Mouse (Mus musculus) forebrain, embryonic 12.5 days (tissue): ENCODE measurements around the gene Lrrc1. TPM values are rescaled to one million over a fixed set of nuclear protein-coding genes. Genes with fewer than 3 reads are reported as not detected.
"Not testable (repeated sequence)": the region's sequence is repeated elsewhere in the genome, so short reads cannot be mapped to it uniquely, and the experiment has no call there.

Experiments
- ATAC-seq: fragments of 200-750 bp; cut with Nextera tagmentation; 2 replicates; pipeline ENCODE4 v1.8.0; 2017; ENCODE audit warnings: moderate TSS enrichment; ENCODE audit not compliant: low FRiP score
- H3K27ac ChIP-seq: fragments of 300-500 bp; sonication (generic); 2 replicates; pipeline ENCODE4 v1.5.1; 2016; ENCODE audit warnings: mild to moderate bottlenecking
- H3K27me3 ChIP-seq: fragments of 300-500 bp; sonication (generic); 2 replicates; pipeline ENCODE4 v1.6.1; 2016; ENCODE audit warnings: mild to moderate bottlenecking
- H3K36me3 ChIP-seq: fragments of 300-500 bp; sonication (generic); replicated peaks from 2 replicates; pipeline ENCODE4 v1.6.1; 2016; ENCODE audit warnings: mild to moderate bottlenecking
- H3K4me1 ChIP-seq: fragments of 300-500 bp; sonication (generic); 2 replicates; pipeline ENCODE4 v1.6.1; 2016
- H3K4me2 ChIP-seq: fragments of 300-500 bp; sonication (generic); 2 replicates; pipeline ENCODE4 v1.6.1; 2016; ENCODE audit warnings: mild to moderate bottlenecking, moderate library complexity
- H3K4me3 ChIP-seq: fragments of 300-500 bp; sonication (generic); replicated peaks from 2 replicates; pipeline ENCODE4 v1.5.1; 2016; ENCODE audit warnings: mild to moderate bottlenecking
- H3K9ac ChIP-seq: fragments of 300-500 bp; sonication (generic); 2 replicates; pipeline ENCODE4 v1.6.1; 2016; ENCODE audit warnings: mild to moderate bottlenecking
- H3K9me3 ChIP-seq: fragments of 300-500 bp; sonication (generic); 2 replicates; pipeline ENCODE4 v1.6.1; 2016
- WGBS: fragments of 180-500 bp; shearing (Covaris S2); methylation state at CpG from one replicate; pipeline ENCODE4 v1.1.7; 2016; 5-methylcytosine and 5-hydroxymethylcytosine counted together
- polyA plus RNA-seq: library from polyadenylated mRNA; unstranded; fragments of >200 nt; fragmentation: Nextera tagmentation; extraction: Ambion mirVana; gene quantifications from 2 replicates; pipeline ENCODE4 v1.2.1, GENCODE M21; 2016

Lrrc1 gene
- polyA plus RNA-seq, result 18.1 and 21.4 TPM in 2 replicates

GRCm38 (mm10) chr9:77544354-77545067 lies at the start of gene Lrrc1:
TSS of gene Lrrc1 (minus strand) at chr9:77544870.
- under 1% methylated on average over 85 of the region's 88 CpGs for WGBS
- peak; percentile 93 for ATAC-seq
- H3K9me3 ChIP-seq, result no peaks in the 10 kb centered on the region
- peak within 1 kb of the TSS; percentile 81 for H3K27ac ChIP-seq
- no peaks in the 10 kb centered on the region for H3K27me3 ChIP-seq
- H3K36me3 ChIP-seq, result no peaks in the 10 kb centered on the region
- peaks cover 30% of the 10 kb centered on the region for H3K4me1 ChIP-seq
- H3K4me2 ChIP-seq, result peak within 1 kb of the TSS; percentile 90
- H3K9ac ChIP-seq, result peak within 1 kb of the TSS; percentile 87
- H3K4me3 ChIP-seq, result peak within 1 kb of the TSS; percentile 82

GRCm38 (mm10) chr9:77592423-77592822 lies 47.8 kb upstream of the Lrrc1 start:
- 48% methylated on average over 4 of the region's 4 CpGs for WGBS
- no peak for ATAC-seq
- no peaks in the 10 kb centered on the region for H3K9me3 ChIP-seq

GRCm38 (mm10) chr9:77589496-77589895 lies 44.8 kb upstream of the Lrrc1 start:
- H3K27ac ChIP-seq, result no peak overlapping the region
- H3K27me3 ChIP-seq, result no peaks in the 10 kb centered on the region
- H3K36me3 ChIP-seq, result no peaks in the 10 kb centered on the region
- no peak for ATAC-seq
- H3K9me3 ChIP-seq, result no peaks in the 10 kb centered on the region
- H3K4me3 ChIP-seq, result no peak overlapping the region
- H3K4me1 ChIP-seq, result peaks cover 21% of the 10 kb centered on the region
- H3K4me2 ChIP-seq, result no peak overlapping the region
- no peak overlapping the region for H3K9ac ChIP-seq
- 12% methylated on average over 2 of the region's 2 CpGs for WGBS

More at GRCm38 (mm10) chr9:77592423-77592822, 47.8 kb upstream of the Lrrc1 start:
- Histone ChIP-seq H3K9ac (no peak overlapping the region), H3K27me3 (no peaks in the 10 kb centered on the region), H3K27ac (no peak overlapping the region), H3K36me3 (no peaks in the 10 kb centered on the region), H3K4me2 (no peak overlapping the region), H3K4me3 (no peak overlapping the region), H3K4me1 (peaks cover 27% of the 10 kb centered on the region)

- ATAC-seq, result no peak
- Histone ChIP-seq H3K9ac (no peak overlapping the region), H3K4me2 (no peak overlapping the region), H3K27me3 (no peaks in the 10 kb centered on the region), H3K4me3 (no peak overlapping the region), H3K4me1 (peaks cover 19% of the 10 kb centered on the region), H3K9me3 (no peaks in the 10 kb centered on the region), H3K27ac (no peak overlapping the region), H3K36me3 (no peaks in the 10 kb centered on the region)
- 56% methylated on average over 7 of the region's 7 CpGs for WGBS
Observed at GRCm38 (mm10) chr9:77587616-77588015, 42.9 kb upstream of the Lrrc1 start.

- no peaks in the 10 kb centered on the region for H3K36me3 ChIP-seq
- no peaks in the 10 kb centered on the region for H3K9me3 ChIP-seq
- peaks cover 16% of the 10 kb centered on the region for H3K4me1 ChIP-seq
- 23% methylated on average over 6 of the region's 6 CpGs for WGBS
- ATAC-seq, result peak; percentile 27; the same call in 1 of the 2 replicates
- no peak overlapping the region for H3K9ac ChIP-seq
- H3K4me2 ChIP-seq, result no peak overlapping the region
- no peak overlapping the region for H3K4me3 ChIP-seq
- no peaks in the 10 kb centered on the region for H3K27me3 ChIP-seq
- 0 out of 2 replicates have a peak overlapping the region, but pooled peaks have one; percentile 21 for H3K27ac ChIP-seq
Observed at GRCm38 (mm10) chr9:77586806-77587591, 42.3 kb upstream of the Lrrc1 start.

GRCm38 (mm10) chr9:77584746-77585145 lies 40.1 kb upstream of the Lrrc1 start:
- H3K4me2 ChIP-seq, result no peak overlapping the region
- no peak overlapping the region for H3K27ac ChIP-seq
- no peak for ATAC-seq
- H3K4me1 ChIP-seq, result peaks cover 13% of the 10 kb centered on the region
- H3K9ac ChIP-seq, result no peak overlapping the region
- H3K4me3 ChIP-seq, result no peak overlapping the region
- no peaks in the 10 kb centered on the region for H3K36me3 ChIP-seq
- H3K27me3 ChIP-seq, result 0 out of 2 replicates have a peak, but pooled peaks cover 6% of the 10 kb centered on the region
- no peaks in the 10 kb centered on the region for H3K9me3 ChIP-seq
- 91% methylated on average over 6 of the region's 6 CpGs for WGBS

- no peak for ATAC-seq
- H3K9me3 ChIP-seq, result no peaks in the 10 kb centered on the region
- H3K27ac ChIP-seq, result no peak overlapping the region
- no peaks in the 10 kb centered on the region for H3K36me3 ChIP-seq
- H3K4me3 ChIP-seq, result no peak overlapping the region
- no peak overlapping the region for H3K4me2 ChIP-seq
- H3K27me3 ChIP-seq, result 0 out of 2 replicates have a peak, but pooled peaks cover 6% of the 10 kb centered on the region
- whole genome bisulfite sequencing, result 76% methylated on average over 2 of the region's 2 CpGs
- no peak overlapping the region for H3K9ac ChIP-seq
- peaks cover 10% of the 10 kb centered on the region for H3K4me1 ChIP-seq
Observed at GRCm38 (mm10) chr9:77583302-77583701, 38.6 kb upstream of the Lrrc1 start.

- ATAC-seq, result no peak
- Histone ChIP-seq H3K4me2 (no peak overlapping the region), H3K4me1 (no peaks in the 10 kb centered on the region), H3K9me3 (no peaks in the 10 kb centered on the region), H3K27me3 (0 out of 2 replicates have a peak, but pooled peaks cover 6% of the 10 kb centered on the region), H3K36me3 (no peaks in the 10 kb centered on the region), H3K9ac (no peak overlapping the region), H3K27ac (no peak overlapping the region), H3K4me3 (no peak overlapping the region)
- 75% methylated on average over 3 of the region's 3 CpGs for WGBS
Observed at GRCm38 (mm10) chr9:77579827-77580226, 35.2 kb upstream of the Lrrc1 start.

- Histone ChIP-seq H3K9me3 (no peaks in the 10 kb centered on the region), H3K4me2 (no peak overlapping the region), H3K27ac (no peak overlapping the region), H3K4me3 (no peak overlapping the region), H3K9ac (no peak overlapping the region), H3K4me1 (no peaks in the 10 kb centered on the region), H3K36me3 (no peaks in the 10 kb centered on the region), H3K27me3 (0 out of 2 replicates have a peak, but pooled peaks cover 6% of the 10 kb centered on the region)
- no peak for ATAC-seq
- 92% methylated on average over 8 of the region's 8 CpGs for WGBS
Observed at GRCm38 (mm10) chr9:77577931-77578330, 33.3 kb upstream of the Lrrc1 start.

- Histone ChIP-seq H3K4me3 (no peak overlapping the region), H3K4me2 (no peak overlapping the region), H3K36me3 (no peaks in the 10 kb centered on the region), H3K27me3 (0 out of 2 replicates have a peak, but pooled peaks cover 6% of the 10 kb centered on the region), H3K27ac (no peak overlapping the region), H3K9ac (no peak overlapping the region), H3K4me1 (no peaks in the 10 kb centered on the region), H3K9me3 (no peaks in the 10 kb centered on the region)
- ATAC-seq, result no peak
Observed at GRCm38 (mm10) chr9:77577409-77577808, 32.7 kb upstream of the Lrrc1 start.

- no peak overlapping the region for H3K4me3 ChIP-seq
- no peaks in the 10 kb centered on the region for H3K4me1 ChIP-seq
- H3K36me3 ChIP-seq, result no peaks in the 10 kb centered on the region
- no peak overlapping the region for H3K9ac ChIP-seq
- no peak overlapping the region for H3K27ac ChIP-seq
- H3K27me3 ChIP-seq, result no peaks in the 10 kb centered on the region
- no peak for ATAC-seq
- no peak overlapping the region for H3K4me2 ChIP-seq
- H3K9me3 ChIP-seq, result no peaks in the 10 kb centered on the region
Observed at GRCm38 (mm10) chr9:77576320-77576719, 31.6 kb upstream of the Lrrc1 start.

GRCm38 (mm10) chr9:77574996-77575395 lies 30.3 kb upstream of the Lrrc1 start:
- H3K36me3 ChIP-seq, ATAC-seq, H3K4me2 ChIP-seq, H3K4me3 ChIP-seq, H3K4me1 ChIP-seq, H3K27me3 ChIP-seq, H3K27ac ChIP-seq, H3K9me3 ChIP-seq, H3K9ac ChIP-seq: not testable (repeated sequence)
- WGBS, result 42% methylated on average over 4 of the region's 4 CpGs
